In genomic region chr9:86973562-86973961, GRCm38 (mm10) we compare ENCODE assay signal across 21 mouse cellular contexts. TPM values are rescaled to one million over a fixed set of nuclear protein-coding genes. Genes with fewer than 3 reads are reported as not detected.
A peak's percentile ranks its signal among the peaks of the same experiment; 100 is the strongest.
DNase-seq lines count a peak whose midpoint lies in the region; ATAC-seq and TF ChIP-seq lines count a peak whose summit lies in the region.
"Had no signal": no experiment of that assay in that cellular context is flagged by ENCODE, and none has a peak within 500 bp of the region (broad histone marks: within the 10 kb centered on the region; RNA-seq: fewer than 3 reads in every experiment).

No protein-coding gene starts in this region.

- WGBS in hindbrain, embryonic 16.5 days, result 58% methylated on average over 4 of the region's 4 CpGs
- WGBS in hindbrain, embryonic 12.5 days, result 62% methylated on average over 4 of the region's 4 CpGs

- H3K9me3 ChIP-seq in hindbrain, embryonic 16.5 days (ENCODE audit: control insufficient read depth, low read length), result no peaks in the 10 kb centered on the region
- H3K9me3 ChIP-seq in hindbrain, embryonic 12.5 days (replicated peaks), result no peaks in the 10 kb centered on the region
- H3K9me3 ChIP-seq: hindbrain, embryonic 13.5 days; intestine, embryonic 15.5 days; liver, embryonic 15.5 days had no signal

- DNase-seq in cerebellum, adult 9-10 months, result peak; percentile 96
- peak; percentile 28 to 34 for DNase-seq in layer of hippocampus, adult 2 months (ENCODE audit: low spot score in 2 of 2)
- no peak for DNase-seq in heart, postnatal 4 days
- no peak for DNase-seq in embryo, embryonic 10.5 days (ENCODE audit: low spot score)
- DNase-seq in thymus, postnatal 36 days, result no peak
- DNase-seq: adrenal gland, postnatal 10 days; gastrocnemius, postnatal 14 days; heart, adult 2 months; kidney, postnatal 14 days; lung, postnatal 14 days; thymus, postnatal 14 days had no signal

- no peak overlapping the region for H3K9ac ChIP-seq in hindbrain, embryonic 16.5 days (ENCODE audit: low read depth, low read length)
- no peak overlapping the region for H3K9ac ChIP-seq in hindbrain, embryonic 12.5 days
- H3K9ac ChIP-seq: hindbrain, embryonic 13.5 days; intestine, embryonic 15.5 days; liver, embryonic 15.5 days had no signal

- no peak for TF ChIP-seq CTCF in layer of hippocampus, adult 2 months (conservative IDR thresholded peaks at IDR 0.05)

- ATAC-seq in hindbrain, embryonic 16.5 days, result peak; percentile 61; the same call in 1 of the 2 replicates
- no peak for ATAC-seq in hindbrain, embryonic 12.5 days (ENCODE audit: low FRiP score)
- peak; percentile 92 for ATAC-seq in cerebellum, adult (ENCODE audit: insufficient number of reproducible peaks, low FRiP score, low TSS enrichment)
- ATAC-seq: intestine, embryonic 15.5 days had no signal

- no peaks in the 10 kb centered on the region for H3K4me1 ChIP-seq in hindbrain, embryonic 16.5 days (ENCODE audit: control insufficient read depth, insufficient read depth, low read depth, low read length)
- H3K4me1 ChIP-seq in hindbrain, embryonic 12.5 days, result no peaks in the 10 kb centered on the region
- H3K4me1 ChIP-seq: hindbrain, embryonic 13.5 days; intestine, embryonic 15.5 days; liver, embryonic 15.5 days had no signal

- H3K4me2 ChIP-seq in hindbrain, embryonic 16.5 days (ENCODE audit: low read length), result no peak overlapping the region
- H3K4me2 ChIP-seq in hindbrain, embryonic 12.5 days (replicated peaks), result no peak overlapping the region
- H3K4me2 ChIP-seq: hindbrain, embryonic 13.5 days; intestine, embryonic 15.5 days; liver, embryonic 15.5 days had no signal

- no peaks in the 10 kb centered on the region for H3K27me3 ChIP-seq in hindbrain, embryonic 16.5 days (replicated peaks; ENCODE audit: control insufficient read depth, insufficient read depth, low read length)
- H3K27me3 ChIP-seq in hindbrain, embryonic 12.5 days, result no peaks in the 10 kb centered on the region
- H3K27me3 ChIP-seq: hindbrain, embryonic 13.5 days; intestine, embryonic 15.5 days; liver, embryonic 15.5 days had no signal

- no peak overlapping the region for H3K27ac ChIP-seq in hindbrain, embryonic 16.5 days (ENCODE audit: low read depth, low read length)
- H3K27ac ChIP-seq in hindbrain, embryonic 12.5 days, result no peak overlapping the region
- no peak overlapping the region for H3K27ac ChIP-seq in layer of hippocampus, adult 2 months
- H3K27ac ChIP-seq: heart, adult 2 months; hindbrain, embryonic 13.5 days; intestine, embryonic 15.5 days; liver, embryonic 15.5 days had no signal

- H3K4me3 ChIP-seq in hindbrain, embryonic 16.5 days (ENCODE audit: low read length), result no peak overlapping the region
- H3K4me3 ChIP-seq in hindbrain, embryonic 12.5 days, result no peak overlapping the region
- no peak overlapping the region for H3K4me3 ChIP-seq in layer of hippocampus, adult 2 months
- H3K4me3 ChIP-seq: heart, adult 2 months; hindbrain, embryonic 13.5 days; intestine, embryonic 15.5 days; liver, embryonic 15.5 days had no signal

- H3K36me3 ChIP-seq in hindbrain, embryonic 16.5 days (ENCODE audit: control insufficient read depth, insufficient read depth, low read length), result no peaks in the 10 kb centered on the region
- no peaks in the 10 kb centered on the region for H3K36me3 ChIP-seq in hindbrain, embryonic 12.5 days
- H3K36me3 ChIP-seq: hindbrain, embryonic 13.5 days; intestine, embryonic 15.5 days; liver, embryonic 15.5 days had no signal

RNA-seq across cellular contexts. Expression of gene Ripply2, which starts 41.8 kb away (rescaled TPM):
- 7.8 and 9.5 TPM in 2 replicates for polyA plus RNA-seq in hindbrain, embryonic 16.5 days (2015; fragmentation: Nextera tagmentation; extraction: Ambion mirVana)
- 2.2 and 2.7 TPM in 2 replicates for polyA plus RNA-seq in hindbrain, embryonic 12.5 days (2016; fragmentation: Nextera tagmentation; extraction: Ambion mirVana)
- 10 to 100 TPM; 11.1 to 12.1 TPM for total RNA-seq in layer of hippocampus, adult 2 months (2021)
- not detected for total RNA-seq in heart, postnatal 4 days (2021)
- total RNA-seq: gastrocnemius, postnatal 14 days; heart, adult 2 months; megakaryocyte-erythroid progenitor cell, adult 5-6 weeks had no signal
- polyA plus RNA-seq: C2C12; heart, adult 2 months; limb, embryonic 14.5 days; liver, embryonic 15.5 days; spleen, adult 2 months had no signal

RNA-seq across cellular contexts. Expression of gene Cyb5r4, which starts 48.3 kb away (rescaled TPM):
- 55.2 and 56.6 TPM in 2 replicates for polyA plus RNA-seq in hindbrain, embryonic 16.5 days (2015; fragmentation: Nextera tagmentation; extraction: Ambion mirVana)
- polyA plus RNA-seq in hindbrain, embryonic 12.5 days (2016; fragmentation: Nextera tagmentation; extraction: Ambion mirVana), result 101 and 102 TPM in 2 replicates
- 10 to 100 TPM; 33.2 to 33.5 TPM for total RNA-seq in layer of hippocampus, adult 2 months (2021)
- 10 to 100 TPM; 27.6 to 29.8 TPM for total RNA-seq in heart, postnatal 4 days (2021)

Comparison
In these comparisons a context has a peak if more than half of its experiments do, and no peak if none do; other contexts are left out.
1. DNase-seq: peak in cerebellum, adult 9-10 months (single experiment) and layer of hippocampus, adult 2 months (2 of 2); none in heart, postnatal 4 days (single experiment), embryo, embryonic 10.5 days (single experiment) and thymus, postnatal 36 days (0 of 2).
2. RNA of gene Ripply2, which starts 41.8 kb away (total RNA-seq): 11.1 to 12.1 TPM in layer of hippocampus, adult 2 months; not detected in heart, postnatal 4 days; every median in the first group is over 10 times any median in the second.